Mouse (Mus musculus): ENCODE measurements around the gene Ager. TPM values are rescaled to one million over a fixed set of nuclear protein-coding genes. Genes with fewer than 3 reads are reported as not detected.

Ager gene
- polyA plus RNA-seq, 1 experiment from 2014 or later, result 2.7 TPM

- no peaks in the 10 kb centered on the region for H3K9me3 ChIP-seq (ENCODE audit: control insufficient read depth, low read length)
Observed at GRCm38 (mm10) chr17:34591029-34591993, 6.4 kb upstream of the Ager start, which contains the start of gene Pbx2. TSS of gene Pbx2 (plus strand) at chr17:34591266.

DNA sequence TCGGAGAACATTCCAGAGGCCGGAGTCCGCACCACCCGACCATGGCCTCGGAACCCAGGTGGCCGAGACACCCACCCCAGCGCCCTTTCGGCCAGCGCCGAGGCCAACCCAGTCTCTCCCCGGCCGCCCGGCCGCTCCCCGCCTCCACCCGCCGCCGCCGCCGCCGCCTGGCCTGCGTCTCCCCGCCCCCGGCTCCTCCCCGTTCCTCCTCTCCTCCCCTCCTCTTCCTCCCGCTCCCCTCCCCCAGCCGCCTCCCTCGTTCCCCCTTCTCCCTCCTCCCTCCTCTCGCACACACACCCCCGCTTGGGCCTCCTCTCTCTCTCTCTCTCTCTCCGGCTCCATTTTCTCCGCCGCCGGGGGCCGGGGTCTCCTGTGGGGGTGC lies 5.7 kb upstream of the Ager start:
- Histone ChIP-seq H3K4me1 (ENCODE audit: control insufficient read depth, insufficient read depth, low read length) (peaks cover 46% of the 10 kb centered on the region), H3K4me3 (ENCODE audit: low read depth, low read length) (peak overlapping the region; percentile 95), H3K36me3 (ENCODE audit: control insufficient read depth, insufficient read depth, low read length) (peaks cover 9% of the 10 kb centered on the region; the same call in 1 of the 2 replicates), H3K9ac (ENCODE audit: low read length) (peak overlapping the region; percentile 96), H3K27ac (replicated peaks; ENCODE audit: low read depth, low read length) (peak overlapping the region; percentile 99), H3K9me3 (ENCODE audit: control insufficient read depth, low read length) (no peaks in the 10 kb centered on the region), H3K27me3 (ENCODE audit: control insufficient read depth, insufficient read depth, low read length) (no peaks in the 10 kb centered on the region), H3K4me2 (ENCODE audit: low read depth, severe bottlenecking) (peak overlapping the region; percentile 93)
- peak; percentile 24 for ATAC-seq (ENCODE audit: insufficient number of reproducible peaks, low FRiP score, low TSS enrichment, low read depth)
- WGBS, result 0% methylated on average over 25 of the region's 35 CpGs
- peak; percentile 93 for DNase-seq (ENCODE audit: low spot score)

More at GRCm38 (mm10) chr17:34591029-34591993, 6.4 kb upstream of the Ager start, which contains the start of gene Pbx2:
- H3K27ac ChIP-seq (replicated peaks; ENCODE audit: low read depth, low read length), result peak within 1 kb of the TSS; percentile 99
- no peak; the same call in 1 of the 2 replicates for ATAC-seq (ENCODE audit: insufficient number of reproducible peaks, low FRiP score, low TSS enrichment, low read depth)
- H3K4me1 ChIP-seq (ENCODE audit: control insufficient read depth, insufficient read depth, low read length), result peaks cover 47% of the 10 kb centered on the region
- peak; percentile 65 for DNase-seq (ENCODE audit: low spot score)
- peaks cover 9% of the 10 kb centered on the region; the same call in 1 of the 2 replicates for H3K36me3 ChIP-seq (ENCODE audit: control insufficient read depth, insufficient read depth, low read length)
- H3K27me3 ChIP-seq (ENCODE audit: control insufficient read depth, insufficient read depth, low read length), result no peaks in the 10 kb centered on the region
- peak within 1 kb of the TSS; percentile 96 for H3K9ac ChIP-seq (ENCODE audit: low read length)
- H3K4me3 ChIP-seq (ENCODE audit: low read depth, low read length), result peak within 1 kb of the TSS; percentile 95
- WGBS, result 2% methylated on average over 21 of the region's 21 CpGs
- H3K4me2 ChIP-seq (ENCODE audit: low read depth, severe bottlenecking), result peak within 1 kb of the TSS; percentile 93

DNA sequence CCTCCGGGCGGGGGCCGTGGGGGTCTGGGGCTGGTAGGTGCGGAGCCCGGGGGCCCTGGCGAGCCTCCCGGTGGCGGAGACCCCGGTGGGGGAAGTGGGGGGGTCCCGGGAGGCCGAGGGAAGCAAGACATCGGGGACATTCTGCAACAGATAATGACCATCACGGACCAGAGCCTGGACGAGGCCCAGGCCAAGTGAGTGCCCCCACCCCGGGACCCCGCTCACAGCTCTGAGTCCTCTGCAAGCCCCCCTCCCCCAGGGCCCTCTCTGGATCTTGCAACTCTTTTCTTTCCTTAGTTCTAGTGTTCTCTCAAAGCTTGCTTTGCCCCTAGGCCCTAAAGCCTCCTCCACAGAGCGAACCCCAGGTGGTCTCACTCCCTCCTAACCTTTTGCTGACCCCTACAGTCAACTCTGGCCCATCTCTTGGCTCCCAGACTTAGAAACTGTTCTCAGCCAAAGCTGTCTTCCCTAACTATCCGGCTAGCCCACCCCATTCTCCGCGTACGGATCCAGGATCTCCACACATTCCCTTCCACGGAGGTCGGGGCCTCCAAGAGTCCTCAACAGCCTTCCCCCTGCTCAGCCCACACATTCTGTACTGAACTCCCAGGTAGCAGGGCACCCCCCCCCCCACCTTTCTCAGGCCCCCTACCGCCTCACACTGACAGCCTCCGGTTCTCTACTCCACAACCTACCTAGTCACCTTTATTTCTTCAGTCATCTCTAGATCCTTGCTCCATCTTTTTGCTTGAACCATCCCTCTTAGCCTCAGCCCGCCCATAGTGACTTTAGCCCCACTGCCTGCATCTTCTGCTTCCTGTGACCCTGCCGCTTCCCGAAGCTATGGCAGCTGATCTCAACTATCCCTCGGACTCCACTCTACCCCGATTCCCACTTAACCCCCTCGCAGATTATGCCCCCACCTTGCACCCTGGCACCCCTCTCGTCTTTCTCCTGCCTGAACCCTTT lies 4.8 kb upstream of the Ager start:
- no peaks in the 10 kb centered on the region for H3K9me3 ChIP-seq (ENCODE audit: control insufficient read depth, low read length)
- peak overlapping the region; percentile 96 for H3K9ac ChIP-seq (ENCODE audit: low read length)
- peak overlapping the region; percentile 95 for H3K4me3 ChIP-seq (ENCODE audit: low read depth, low read length)
- peak overlapping the region; percentile 99 for H3K27ac ChIP-seq (replicated peaks; ENCODE audit: low read depth, low read length)
- peak overlapping the region; percentile 93 for H3K4me2 ChIP-seq (ENCODE audit: low read depth, severe bottlenecking)
- DNase-seq (ENCODE audit: low spot score) (peak; percentile 55), ATAC-seq (ENCODE audit: insufficient number of reproducible peaks, low FRiP score, low TSS enrichment, low read depth) (peak; percentile 18; the same call in 1 of the 2 replicates)
- peaks cover 9% of the 10 kb centered on the region; the same call in 1 of the 2 replicates for H3K36me3 ChIP-seq (ENCODE audit: control insufficient read depth, insufficient read depth, low read length)
- 2% methylated on average over 30 of the region's 32 CpGs for WGBS
- peaks cover 51% of the 10 kb centered on the region for H3K4me1 ChIP-seq (ENCODE audit: control insufficient read depth, insufficient read depth, low read length)
- no peaks in the 10 kb centered on the region for H3K27me3 ChIP-seq (ENCODE audit: control insufficient read depth, insufficient read depth, low read length)

- peak overlapping the region; percentile 93 for H3K4me2 ChIP-seq (ENCODE audit: low read depth, severe bottlenecking)
- peaks cover 9% of the 10 kb centered on the region; the same call in 1 of the 2 replicates for H3K36me3 ChIP-seq (ENCODE audit: control insufficient read depth, insufficient read depth, low read length)
- H3K27me3 ChIP-seq (ENCODE audit: control insufficient read depth, insufficient read depth, low read length), result no peaks in the 10 kb centered on the region
- DNase-seq (ENCODE audit: low spot score), result peak; percentile 53
- 56% methylated on average over 31 of the region's 34 CpGs for WGBS
- peaks cover 49% of the 10 kb centered on the region for H3K4me1 ChIP-seq (ENCODE audit: control insufficient read depth, insufficient read depth, low read length)
- H3K4me3 ChIP-seq (ENCODE audit: low read depth, low read length), result peak overlapping the region; percentile 95
- no peak overlapping the region for H3K27ac ChIP-seq (replicated peaks; ENCODE audit: low read depth, low read length)
- no peak for ATAC-seq (ENCODE audit: insufficient number of reproducible peaks, low FRiP score, low TSS enrichment, low read depth)
- peak overlapping the region; percentile 96 for H3K9ac ChIP-seq (ENCODE audit: low read length)
- H3K9me3 ChIP-seq (ENCODE audit: control insufficient read depth, low read length), result no peaks in the 10 kb centered on the region
Observed at GRCm38 (mm10) chr17:34593752-34594525, 3.7 kb upstream of the Ager start.

DNA sequence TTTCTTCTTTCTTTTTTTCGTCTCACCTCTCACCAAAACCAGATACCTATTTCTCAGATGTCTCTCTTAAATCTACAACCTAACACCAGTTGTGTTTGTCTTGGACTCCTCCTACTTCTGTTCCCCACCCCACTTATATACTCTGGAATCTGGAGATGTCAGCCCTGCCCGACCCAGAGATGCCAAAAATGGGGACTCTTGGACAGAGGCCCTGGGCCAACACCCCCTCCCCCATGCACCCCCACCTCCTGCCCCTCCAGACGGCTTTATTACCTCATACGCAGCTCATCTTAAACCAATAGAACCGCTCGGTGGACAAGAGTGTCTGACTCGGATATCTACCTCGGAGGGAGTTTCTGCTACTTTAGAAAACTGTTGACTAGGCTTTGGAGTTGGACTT lies 1.6 kb upstream of the Ager start:
- no peak for ATAC-seq (ENCODE audit: insufficient number of reproducible peaks, low FRiP score, low TSS enrichment, low read depth)
- Histone ChIP-seq H3K4me1 (ENCODE audit: control insufficient read depth, insufficient read depth, low read length) (peaks cover 28% of the 10 kb centered on the region), H3K9ac (ENCODE audit: low read length) (no peak overlapping the region), H3K4me2 (ENCODE audit: low read depth, severe bottlenecking) (no peak overlapping the region), H3K9me3 (ENCODE audit: control insufficient read depth, low read length) (no peaks in the 10 kb centered on the region), H3K27ac (replicated peaks; ENCODE audit: low read depth, low read length) (no peak overlapping the region), H3K27me3 (ENCODE audit: control insufficient read depth, insufficient read depth, low read length) (no peaks in the 10 kb centered on the region), H3K4me3 (ENCODE audit: low read depth, low read length) (no peak overlapping the region), H3K36me3 (ENCODE audit: control insufficient read depth, insufficient read depth, low read length) (peaks cover 12% of the 10 kb centered on the region; the same call in 1 of the 2 replicates)
- 75% methylated on average over 8 of the region's 8 CpGs for WGBS
- DNase-seq (ENCODE audit: low spot score), result no peak

DNA sequence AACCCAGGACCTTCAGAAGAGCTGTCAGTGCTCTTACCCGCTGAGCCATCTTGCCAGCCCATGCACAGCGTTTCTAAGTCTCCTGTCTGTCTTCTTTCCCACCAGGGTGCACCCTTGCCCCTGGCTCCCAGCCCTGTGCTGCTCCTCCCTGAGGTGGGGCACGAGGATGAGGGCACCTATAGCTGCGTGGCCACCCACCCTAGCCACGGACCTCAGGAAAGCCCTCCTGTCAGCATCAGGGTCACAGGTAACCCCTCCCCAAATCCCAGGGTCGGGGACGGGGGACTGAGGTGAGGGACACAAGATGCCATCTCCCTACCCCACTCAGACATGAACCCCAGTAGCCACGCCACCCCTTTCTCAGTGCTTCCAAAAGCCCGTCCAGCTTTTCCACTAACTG lies 2.2 kb downstream of the Ager start:
- Histone ChIP-seq H3K36me3 (ENCODE audit: control insufficient read depth, insufficient read depth, low read length) (peaks cover 12% of the 10 kb centered on the region; the same call in 1 of the 2 replicates), H3K4me3 (ENCODE audit: low read depth, low read length) (no peak overlapping the region), H3K9ac (ENCODE audit: low read length) (no peak overlapping the region), H3K4me1 (ENCODE audit: control insufficient read depth, insufficient read depth, low read length) (peaks cover 17% of the 10 kb centered on the region), H3K4me2 (ENCODE audit: low read depth, severe bottlenecking) (no peak overlapping the region), H3K27me3 (ENCODE audit: control insufficient read depth, insufficient read depth, low read length) (no peaks in the 10 kb centered on the region), H3K9me3 (ENCODE audit: control insufficient read depth, low read length) (no peaks in the 10 kb centered on the region), H3K27ac (replicated peaks; ENCODE audit: low read depth, low read length) (no peak overlapping the region)
- DNase-seq (ENCODE audit: low spot score), result no peak
- ATAC-seq (ENCODE audit: insufficient number of reproducible peaks, low FRiP score, low TSS enrichment, low read depth), result no peak
- whole genome bisulfite sequencing, result 81% methylated on average over 9 of the region's 9 CpGs

DNA sequence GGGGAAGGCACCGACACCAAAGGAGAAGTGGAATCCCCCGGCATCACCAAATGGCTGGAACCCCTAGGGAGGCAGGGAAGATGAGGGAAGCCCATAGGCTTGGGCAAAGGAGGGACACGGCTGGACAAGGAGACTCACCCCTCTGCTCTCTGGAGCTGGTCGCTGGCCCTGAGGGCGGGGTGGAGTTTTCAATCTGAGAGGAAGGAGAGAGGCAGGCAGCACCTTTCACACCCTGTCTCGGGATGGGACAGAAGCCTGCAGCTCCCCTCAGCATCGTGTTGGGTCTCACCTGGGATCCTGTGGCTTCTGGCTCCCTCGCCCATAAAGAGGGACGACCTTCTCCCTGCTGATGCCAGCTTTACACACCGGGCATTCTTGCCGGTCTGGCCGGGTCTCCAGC lies 4.1 kb downstream of the Ager start:
- no peak overlapping the region for H3K27ac ChIP-seq (replicated peaks; ENCODE audit: low read depth, low read length)
- H3K4me1 ChIP-seq (ENCODE audit: control insufficient read depth, insufficient read depth, low read length), result peaks cover 25% of the 10 kb centered on the region
- 85% methylated on average over 12 of the region's 12 CpGs for WGBS
- H3K9ac ChIP-seq (ENCODE audit: low read length), result no peak overlapping the region
- ATAC-seq (ENCODE audit: insufficient number of reproducible peaks, low FRiP score, low TSS enrichment, low read depth) (no peak), DNase-seq (ENCODE audit: low spot score) (no peak)
- H3K4me3 ChIP-seq (ENCODE audit: low read depth, low read length), result no peak overlapping the region
- H3K4me2 ChIP-seq (ENCODE audit: low read depth, severe bottlenecking), result 0 out of 2 replicates have a peak overlapping the region, but pooled peaks have one; percentile 73
- H3K9me3 ChIP-seq (ENCODE audit: control insufficient read depth, low read length), result no peaks in the 10 kb centered on the region
- H3K36me3 ChIP-seq (ENCODE audit: control insufficient read depth, insufficient read depth, low read length), result peaks cover 7% of the 10 kb centered on the region; the same call in 1 of the 2 replicates
- H3K27me3 ChIP-seq (ENCODE audit: control insufficient read depth, insufficient read depth, low read length), result no peaks in the 10 kb centered on the region
